Mouse (Mus musculus): ENCODE measurements around the gene Bcl6. TPM values are rescaled to one million over a fixed set of nuclear protein-coding genes. Genes with fewer than 3 reads are reported as not detected.
A peak's percentile ranks its signal among the peaks of the same experiment; 100 is the strongest.

The Bcl6 gene
- polyA plus RNA-seq (2014; fragmentation: Nextera tagmentation; extraction: Ambion mirVana): 0.27 and 0.49 TPM in 2 replicates

DNA sequence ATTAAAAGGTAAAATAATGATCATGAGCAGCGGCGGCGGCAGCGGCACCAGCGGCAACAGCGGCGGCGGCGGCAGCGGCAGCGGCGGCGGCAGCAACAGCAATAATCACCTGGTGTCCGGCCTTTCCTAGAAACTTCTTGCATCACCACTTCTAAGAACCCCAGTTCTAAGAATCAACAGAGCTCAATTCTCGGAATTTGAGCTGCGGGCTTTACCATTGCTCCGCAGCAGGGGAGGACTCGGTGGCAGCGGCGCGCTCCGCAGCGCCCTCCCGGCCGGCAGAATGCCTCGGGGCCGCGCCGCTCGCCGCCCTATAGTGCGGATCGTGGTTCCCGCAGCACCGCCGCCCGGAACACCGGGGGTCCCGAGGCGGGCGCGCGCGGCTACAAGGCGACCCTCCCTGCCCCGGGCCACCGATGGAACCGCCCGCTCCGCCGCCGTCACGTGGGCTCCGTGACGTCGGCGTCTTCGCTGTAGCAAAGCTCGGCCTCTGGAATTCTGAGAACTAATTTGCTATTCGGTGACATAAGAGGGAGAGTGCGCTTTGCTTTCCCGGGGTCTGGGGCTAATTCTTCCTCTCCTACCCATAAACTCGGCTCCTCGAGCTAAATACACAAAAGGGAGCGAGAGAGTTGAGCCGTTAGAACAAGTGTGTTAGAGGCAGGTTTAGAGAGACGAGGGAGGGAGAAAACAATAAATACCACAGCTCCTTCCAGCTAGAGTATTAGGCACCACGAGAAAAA is at the start of gene Bcl6, which contains the start of gene Gm37419:
TSS of gene Bcl6 (minus strand) at position 387 of the 743 bp plus-strand sequence.
TSS of gene Gm37419 (plus strand) at position 17 of the 743 bp plus-strand sequence.
- H3K9me3 ChIP-seq (ENCODE audit: control insufficient read depth, low read length): no peaks in the 10 kb centered on the region
- H3K9ac ChIP-seq (ENCODE audit: low read length): peak within 1 kb of the TSS; percentile 95
- no peaks in the 10 kb centered on the region for H3K36me3 ChIP-seq (ENCODE audit: control insufficient read depth, insufficient read depth, low read length)
- H3K4me3 ChIP-seq (ENCODE audit: control insufficient read depth in 1 of 2, insufficient read depth in 1 of 2, low read depth in 1 of 2, low read length in 2 of 2): peak within 1 kb of the TSS; percentile 83 to 87
- H3K27ac ChIP-seq (replicated peaks in 1 of 2; ENCODE audit: control insufficient read depth in 1 of 2, insufficient read depth in 1 of 2, low read depth in 2 of 2, low read length in 2 of 2): peak within 1 kb of the TSS; percentile 99
- no peaks in the 10 kb centered on the region for H3K27me3 ChIP-seq (ENCODE audit: control insufficient read depth, insufficient read depth, low read length)
- ATAC-seq (ENCODE audit: insufficient number of reproducible peaks, insufficient read depth, low FRiP score, low read depth): peak; percentile 73
- H3K4me2 ChIP-seq (ENCODE audit: low read length): peak within 1 kb of the TSS; percentile 99
- peaks cover 7 to 40% of the 10 kb centered on the region in 2 experiments for H3K4me1 ChIP-seq (ENCODE audit: control insufficient read depth in 2 of 2, insufficient read depth in 2 of 2, low read length in 2 of 2)
- WGBS: under 1% methylated on average over 68 of the region's 68 CpGs

DNA sequence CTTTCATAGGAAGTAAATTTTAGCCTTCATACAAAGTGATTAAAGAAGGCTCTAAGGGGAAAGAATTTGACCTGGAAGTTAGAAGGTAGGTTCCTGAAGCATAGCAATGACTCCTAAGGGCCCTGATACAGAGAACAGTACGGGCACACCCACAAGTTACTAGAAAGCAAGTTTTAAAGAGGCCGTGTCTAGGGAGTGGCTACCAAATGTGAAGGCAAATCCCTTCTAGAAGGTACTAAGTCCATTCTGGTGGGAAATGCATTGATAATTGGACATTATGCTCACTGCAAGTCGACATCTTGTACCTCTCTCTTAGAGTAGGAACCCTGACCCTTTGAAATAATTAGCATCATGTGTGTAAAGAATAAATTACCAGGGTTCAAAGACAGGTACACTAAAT is 47.7 kb upstream of the Bcl6 start:
- Histone ChIP-seq H3K27me3 (ENCODE audit: control insufficient read depth, insufficient read depth, low read length) (no peaks in the 10 kb centered on the region), H3K36me3 (ENCODE audit: control insufficient read depth, insufficient read depth, low read length) (no peaks in the 10 kb centered on the region), H3K4me3 (ENCODE audit: control insufficient read depth in 1 of 2, insufficient read depth in 1 of 2, low read depth in 1 of 2, low read length in 2 of 2) (no peak overlapping the region), H3K9ac (ENCODE audit: low read length) (no peak overlapping the region), H3K9me3 (ENCODE audit: control insufficient read depth, low read length) (0 out of 2 replicates have a peak, but pooled peaks cover 4% of the 10 kb centered on the region), H3K4me2 (ENCODE audit: low read length) (no peak overlapping the region), H3K4me1 (ENCODE audit: control insufficient read depth in 2 of 2, insufficient read depth in 2 of 2, low read length in 2 of 2) (no peaks in the 10 kb centered on the region), H3K27ac (replicated peaks in 1 of 2; ENCODE audit: control insufficient read depth in 1 of 2, insufficient read depth in 1 of 2, low read depth in 2 of 2, low read length in 2 of 2) (no peak overlapping the region)
- WGBS: 88% methylated on average over 3 of the region's 3 CpGs
- no peak for ATAC-seq (ENCODE audit: insufficient number of reproducible peaks, insufficient read depth, low FRiP score, low read depth)

DNA sequence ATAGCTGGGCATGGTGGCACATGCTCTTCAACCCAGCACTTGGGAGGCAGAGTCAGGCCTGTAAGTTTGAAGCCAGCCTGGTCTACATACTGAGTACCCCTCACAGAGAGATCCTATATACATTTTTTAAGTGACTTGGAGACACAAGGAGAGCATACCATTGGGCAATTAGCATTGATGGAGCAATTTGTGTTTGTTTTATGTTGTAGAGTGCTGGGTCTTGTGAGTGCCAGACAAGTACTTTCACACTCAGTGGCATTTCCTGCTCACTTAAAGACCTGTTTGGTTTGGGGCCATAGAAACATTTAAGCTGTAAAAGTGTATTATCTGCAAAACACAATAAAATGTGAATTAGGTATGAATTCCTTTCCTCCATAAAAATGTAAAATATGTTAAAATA is 47.1 kb upstream of the Bcl6 start:
- H3K36me3 ChIP-seq (ENCODE audit: control insufficient read depth, insufficient read depth, low read length): no peaks in the 10 kb centered on the region
- 0 out of 2 replicates have a peak, but pooled peaks cover 4% of the 10 kb centered on the region for H3K9me3 ChIP-seq (ENCODE audit: control insufficient read depth, low read length)
- ATAC-seq (ENCODE audit: insufficient number of reproducible peaks, insufficient read depth, low FRiP score, low read depth): no peak
- no peak overlapping the region for H3K4me3 ChIP-seq (ENCODE audit: control insufficient read depth in 1 of 2, insufficient read depth in 1 of 2, low read depth in 1 of 2, low read length in 2 of 2)
- H3K9ac ChIP-seq (ENCODE audit: low read length): no peak overlapping the region
- no peak overlapping the region for H3K27ac ChIP-seq (replicated peaks in 1 of 2; ENCODE audit: control insufficient read depth in 1 of 2, insufficient read depth in 1 of 2, low read depth in 2 of 2, low read length in 2 of 2)
- H3K27me3 ChIP-seq (ENCODE audit: control insufficient read depth, insufficient read depth, low read length): no peaks in the 10 kb centered on the region
- no peak overlapping the region for H3K4me2 ChIP-seq (ENCODE audit: low read length)
- H3K4me1 ChIP-seq (ENCODE audit: control insufficient read depth in 2 of 2, insufficient read depth in 2 of 2, low read length in 2 of 2): no peaks in the 10 kb centered on the region

DNA sequence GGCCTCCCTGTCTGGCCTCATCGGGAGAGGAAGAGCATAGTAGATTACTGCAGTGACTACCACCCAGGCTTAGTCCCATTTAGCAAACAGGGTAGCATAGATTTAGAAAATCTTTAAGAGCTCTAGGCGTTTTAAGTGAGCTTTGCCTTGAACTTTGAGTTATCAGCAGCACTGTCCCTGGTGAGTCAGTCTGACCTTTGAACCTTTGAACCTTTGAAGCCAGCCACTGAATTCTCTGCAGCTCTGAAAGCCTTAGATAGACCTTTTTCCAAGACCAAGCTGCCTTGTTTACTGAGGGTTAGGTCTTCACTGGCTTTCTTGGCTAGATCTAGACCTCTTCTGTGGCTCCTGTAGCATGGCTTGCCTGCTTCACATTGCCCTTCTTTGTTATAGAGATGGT is 45.8 kb upstream of the Bcl6 start:
- Histone ChIP-seq H3K4me2 (ENCODE audit: low read length) (no peak overlapping the region), H3K4me3 (ENCODE audit: control insufficient read depth in 1 of 2, insufficient read depth in 1 of 2, low read depth in 1 of 2, low read length in 2 of 2) (no peak overlapping the region), H3K27ac (replicated peaks in 1 of 2; ENCODE audit: control insufficient read depth in 1 of 2, insufficient read depth in 1 of 2, low read depth in 2 of 2, low read length in 2 of 2) (no peak overlapping the region), H3K9ac (ENCODE audit: low read length) (no peak overlapping the region), H3K27me3 (ENCODE audit: control insufficient read depth, insufficient read depth, low read length) (no peaks in the 10 kb centered on the region), H3K9me3 (ENCODE audit: control insufficient read depth, low read length) (0 out of 2 replicates have a peak, but pooled peaks cover 4% of the 10 kb centered on the region), H3K36me3 (ENCODE audit: control insufficient read depth, insufficient read depth, low read length) (no peaks in the 10 kb centered on the region), H3K4me1 (ENCODE audit: control insufficient read depth in 2 of 2, insufficient read depth in 2 of 2, low read length in 2 of 2) (no peaks in the 10 kb centered on the region)
- 35% methylated on average over 2 of the region's 2 CpGs for WGBS
- no peak for ATAC-seq (ENCODE audit: insufficient number of reproducible peaks, insufficient read depth, low FRiP score, low read depth)

DNA sequence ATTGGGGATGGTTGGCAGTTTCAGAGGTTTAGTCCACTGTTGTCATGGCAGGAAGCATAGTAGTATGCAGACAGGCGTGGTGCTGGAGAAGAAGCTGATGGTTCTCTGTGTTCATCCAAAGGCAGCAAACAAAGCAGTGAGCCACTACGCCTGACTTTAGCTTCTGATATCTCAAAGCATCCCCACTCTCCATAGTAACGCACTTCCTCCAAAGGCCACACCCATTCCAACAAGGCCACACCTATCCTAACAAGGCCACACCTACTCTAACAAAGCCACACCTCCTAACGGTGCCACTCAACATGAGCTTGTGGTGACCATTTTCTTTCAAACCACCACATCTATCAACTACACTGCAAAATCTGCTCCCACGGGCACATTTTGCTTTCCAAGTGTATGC is 44.6 kb upstream of the Bcl6 start:
- no peaks in the 10 kb centered on the region for H3K4me1 ChIP-seq (ENCODE audit: control insufficient read depth in 2 of 2, insufficient read depth in 2 of 2, low read length in 2 of 2)
- no peaks in the 10 kb centered on the region for H3K27me3 ChIP-seq (ENCODE audit: control insufficient read depth, insufficient read depth, low read length)
- no peak for ATAC-seq (ENCODE audit: insufficient number of reproducible peaks, insufficient read depth, low FRiP score, low read depth)
- 90% methylated on average over 5 of the region's 5 CpGs for WGBS
- no peak overlapping the region for H3K27ac ChIP-seq (replicated peaks in 1 of 2; ENCODE audit: control insufficient read depth in 1 of 2, insufficient read depth in 1 of 2, low read depth in 2 of 2, low read length in 2 of 2)
- no peak overlapping the region for H3K9ac ChIP-seq (ENCODE audit: low read length)
- H3K36me3 ChIP-seq (ENCODE audit: control insufficient read depth, insufficient read depth, low read length): no peaks in the 10 kb centered on the region
- H3K4me3 ChIP-seq (ENCODE audit: control insufficient read depth in 1 of 2, insufficient read depth in 1 of 2, low read depth in 1 of 2, low read length in 2 of 2): no peak overlapping the region
- 0 out of 2 replicates have a peak, but pooled peaks cover 4% of the 10 kb centered on the region for H3K9me3 ChIP-seq (ENCODE audit: control insufficient read depth, low read length)
- no peak overlapping the region for H3K4me2 ChIP-seq (ENCODE audit: low read length)

DNA sequence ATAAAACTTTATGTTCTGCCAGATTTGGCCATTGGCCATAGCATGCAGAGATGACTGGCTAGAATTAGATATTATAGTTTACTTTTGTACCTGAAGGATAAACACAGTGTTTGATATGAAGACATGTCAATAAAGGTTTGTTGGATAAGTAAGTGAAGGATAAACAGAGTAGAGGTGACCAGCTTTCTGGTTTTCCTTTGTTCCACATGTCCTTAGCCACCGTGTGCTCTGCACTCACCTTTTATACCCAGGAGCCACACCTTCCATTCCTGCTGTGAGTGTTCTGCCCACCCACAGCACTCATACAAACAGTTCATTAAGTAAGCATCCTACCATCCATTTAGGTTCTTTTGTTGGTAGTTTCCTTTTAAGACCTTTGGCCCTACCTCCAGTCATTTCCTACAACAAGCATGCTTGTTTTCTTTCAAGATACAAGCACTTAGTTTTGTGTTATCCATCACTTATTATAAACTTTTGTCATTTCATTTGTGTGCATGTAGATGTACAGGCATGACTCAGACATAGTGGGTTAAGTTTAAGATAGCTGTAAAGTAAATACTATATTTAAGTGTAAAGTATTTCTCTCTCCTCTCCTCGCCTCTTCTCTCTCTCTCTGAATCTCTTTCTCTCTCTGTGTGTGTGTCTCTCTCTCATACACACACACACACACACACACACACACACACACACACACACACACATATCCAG is 41.5 kb upstream of the Bcl6 start:
- no peaks in the 10 kb centered on the region for H3K36me3 ChIP-seq (ENCODE audit: control insufficient read depth, insufficient read depth, low read length)
- no peaks in the 10 kb centered on the region for H3K27me3 ChIP-seq (ENCODE audit: control insufficient read depth, insufficient read depth, low read length)
- H3K9ac ChIP-seq (ENCODE audit: low read length): no peak overlapping the region
- H3K4me3 ChIP-seq (ENCODE audit: control insufficient read depth in 1 of 2, insufficient read depth in 1 of 2, low read depth in 1 of 2, low read length in 2 of 2): no peak overlapping the region
- WGBS: 79% methylated on average over 2 of the region's 2 CpGs
- ATAC-seq (ENCODE audit: insufficient number of reproducible peaks, insufficient read depth, low FRiP score, low read depth): no peak
- no peak overlapping the region for H3K27ac ChIP-seq (replicated peaks in 1 of 2; ENCODE audit: control insufficient read depth in 1 of 2, insufficient read depth in 1 of 2, low read depth in 2 of 2, low read length in 2 of 2)
- no peaks in the 10 kb centered on the region for H3K4me1 ChIP-seq (ENCODE audit: control insufficient read depth in 2 of 2, insufficient read depth in 2 of 2, low read length in 2 of 2)
- H3K9me3 ChIP-seq (ENCODE audit: control insufficient read depth, low read length): no peaks in the 10 kb centered on the region
- H3K4me2 ChIP-seq (ENCODE audit: low read length): no peak overlapping the region

DNA sequence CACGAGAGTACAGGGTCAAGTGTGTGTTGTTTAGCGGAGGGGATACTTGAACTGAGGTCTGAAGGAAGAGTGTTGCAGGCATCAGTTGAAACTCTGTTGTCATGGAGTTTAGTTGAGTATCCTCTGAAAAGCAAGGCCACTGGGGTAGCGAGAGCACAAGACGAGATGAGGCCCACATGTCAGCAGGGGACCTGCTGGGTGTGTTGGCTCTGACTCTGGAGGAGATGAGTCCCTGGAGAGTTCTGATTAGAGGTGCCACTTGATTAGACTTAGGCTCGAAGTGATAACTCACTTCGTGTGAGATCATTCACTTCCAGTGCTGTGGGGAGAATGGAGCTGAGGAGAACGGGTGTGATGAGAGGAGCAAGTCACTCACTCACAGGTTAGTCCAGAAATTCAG is 36.8 kb upstream of the Bcl6 start:
- H3K4me3 ChIP-seq (ENCODE audit: control insufficient read depth in 1 of 2, insufficient read depth in 1 of 2, low read depth in 1 of 2, low read length in 2 of 2): no peak overlapping the region
- no peaks in the 10 kb centered on the region for H3K4me1 ChIP-seq (ENCODE audit: control insufficient read depth in 2 of 2, insufficient read depth in 2 of 2, low read length in 2 of 2)
- WGBS: 30% methylated on average over 7 of the region's 7 CpGs
- no peak overlapping the region for H3K4me2 ChIP-seq (ENCODE audit: low read length)
- H3K36me3 ChIP-seq (ENCODE audit: control insufficient read depth, insufficient read depth, low read length): no peaks in the 10 kb centered on the region
- no peaks in the 10 kb centered on the region for H3K9me3 ChIP-seq (ENCODE audit: control insufficient read depth, low read length)
- H3K27ac ChIP-seq (replicated peaks in 1 of 2; ENCODE audit: control insufficient read depth in 1 of 2, insufficient read depth in 1 of 2, low read depth in 2 of 2, low read length in 2 of 2): no peak overlapping the region
- H3K9ac ChIP-seq (ENCODE audit: low read length): no peak overlapping the region
- no peaks in the 10 kb centered on the region for H3K27me3 ChIP-seq (ENCODE audit: control insufficient read depth, insufficient read depth, low read length)
- no peak for ATAC-seq (ENCODE audit: insufficient number of reproducible peaks, insufficient read depth, low FRiP score, low read depth)

Data from heart, embryonic 14.5 days (tissue).